In genomic region chr3:86544785-86545184, GRCm38 (mm10) we compare ENCODE assay signal across 12 mouse cellular contexts. TPM values are rescaled to one million over a fixed set of nuclear protein-coding genes. Genes with fewer than 3 reads are reported as not detected.
A peak's percentile ranks its signal among the peaks of the same experiment; 100 is the strongest.
DNase-seq lines count a peak whose midpoint lies in the region; ATAC-seq lines count a peak whose summit lies in the region.
"Had no signal": no experiment of that assay in that cellular context is flagged by ENCODE, and none has a peak within 500 bp of the region (broad histone marks: within the 10 kb centered on the region; RNA-seq: fewer than 3 reads in every experiment).

No protein-coding gene starts in this region.

- DNase-seq in heart, adult 9 months (ENCODE audit: low spot score in 2 of 2): no peak
- DNase-seq in embryo, embryonic 9.5 days (ENCODE audit: extremely low spot score): peak; percentile 47
- DNase-seq in neural tube, embryonic 11.5 days (ENCODE audit: low spot score): peak; percentile 49
- DNase-seq in urinary bladder, postnatal 14 days (ENCODE audit: low spot score): no peak
- DNase-seq in frontal cortex, postnatal 25 days (ENCODE audit: low spot score in 2 of 2): no peak
- DNase-seq in lung, postnatal 25 days (ENCODE audit: low spot score): no peak
- DNase-seq: cerebellum, adult 11-12 months; gastrocnemius, postnatal 10 days; lung, adult 18-20 months had no signal

- H3K4me3 ChIP-seq in heart, embryonic 11.5 days (ENCODE audit: low read depth, low read length): peak overlapping the region; percentile 25
- peak overlapping the region; percentile 39 for H3K4me3 ChIP-seq in intestine, embryonic 15.5 days (replicated peaks)
- H3K4me3 ChIP-seq in neural tube, embryonic 11.5 days (ENCODE audit: low read depth, low read length): peak overlapping the region; percentile 16
- H3K4me3 ChIP-seq: myocyte had no signal

- WGBS in heart, embryonic 11.5 days (ENCODE audit: insufficient replicate concordance): 33% methylated on average over 3 of the region's 3 CpGs
- WGBS in intestine, embryonic 15.5 days: 49% methylated on average over 3 of the region's 3 CpGs
- WGBS in neural tube, embryonic 11.5 days: 30% methylated on average over 3 of the region's 3 CpGs

- H3K4me1 ChIP-seq in heart, embryonic 11.5 days (ENCODE audit: control insufficient read depth, insufficient read depth, low read length): no peaks in the 10 kb centered on the region; the same call in 1 of the 2 replicates
- H3K4me1 ChIP-seq in intestine, embryonic 15.5 days (replicated peaks): no peaks in the 10 kb centered on the region
- H3K4me1 ChIP-seq in neural tube, embryonic 11.5 days (ENCODE audit: control insufficient read depth, insufficient read depth, low read length): peaks cover 11% of the 10 kb centered on the region

- no peaks in the 10 kb centered on the region for H3K9me3 ChIP-seq in heart, embryonic 11.5 days (replicated peaks; ENCODE audit: control insufficient read depth, low read length)
- no peaks in the 10 kb centered on the region for H3K9me3 ChIP-seq in intestine, embryonic 15.5 days
- H3K9me3 ChIP-seq in neural tube, embryonic 11.5 days (ENCODE audit: control insufficient read depth, low read length): no peaks in the 10 kb centered on the region

- 0 out of 2 replicates have a peak overlapping the region, but pooled peaks have one; percentile 43 for H3K9ac ChIP-seq in heart, embryonic 11.5 days (ENCODE audit: low read depth, low read length)
- H3K9ac ChIP-seq in intestine, embryonic 15.5 days: peak overlapping the region; percentile 51; the same call in 1 of the 2 replicates
- no peak overlapping the region for H3K9ac ChIP-seq in neural tube, embryonic 11.5 days (ENCODE audit: low read length)

- peak overlapping the region; percentile 27 for H3K4me2 ChIP-seq in heart, embryonic 11.5 days
- H3K4me2 ChIP-seq in intestine, embryonic 15.5 days (replicated peaks): no peak overlapping the region
- H3K4me2 ChIP-seq in neural tube, embryonic 11.5 days (ENCODE audit: low read depth): peak overlapping the region; percentile 16; the same call in 1 of the 2 replicates

- ATAC-seq in heart, embryonic 11.5 days (replicated peaks; ENCODE audit: insufficient number of reproducible peaks, low FRiP score, low TSS enrichment): no peak
- ATAC-seq in intestine, embryonic 15.5 days: no peak
- no peak for ATAC-seq in neural tube, embryonic 11.5 days (ENCODE audit: insufficient read depth, low FRiP score, low TSS enrichment)

- H3K27me3 ChIP-seq in heart, embryonic 11.5 days (ENCODE audit: control insufficient read depth, insufficient read depth, low read length): peaks cover 6% of the 10 kb centered on the region
- H3K27me3 ChIP-seq in intestine, embryonic 15.5 days (replicated peaks): 0 out of 2 replicates have a peak, but pooled peaks cover 5% of the 10 kb centered on the region
- H3K27me3 ChIP-seq in neural tube, embryonic 11.5 days (ENCODE audit: control insufficient read depth, insufficient read depth, low read length): peaks cover 23% of the 10 kb centered on the region

- H3K36me3 ChIP-seq in heart, embryonic 11.5 days (ENCODE audit: control insufficient read depth, insufficient read depth, low read length): no peaks in the 10 kb centered on the region
- H3K36me3 ChIP-seq in intestine, embryonic 15.5 days: no peaks in the 10 kb centered on the region
- H3K36me3 ChIP-seq in neural tube, embryonic 11.5 days (ENCODE audit: control insufficient read depth, insufficient read depth, low read length): no peaks in the 10 kb centered on the region

- H3K27ac ChIP-seq in heart, embryonic 11.5 days (ENCODE audit: low read depth, low read length): no peak overlapping the region
- peak overlapping the region; percentile 62; the same call in 1 of the 2 replicates for H3K27ac ChIP-seq in intestine, embryonic 15.5 days
- H3K27ac ChIP-seq in neural tube, embryonic 11.5 days (ENCODE audit: low read depth, low read length): no peak overlapping the region

RNA-seq across cellular contexts. Expression of gene Mab21l2, which starts 3.6 kb away (rescaled TPM):
- 12.7 and 13.6 TPM in 2 replicates for polyA plus RNA-seq in heart, embryonic 11.5 days (2014; fragmentation: Nextera tagmentation; extraction: Ambion mirVana)
- 110 and 127 TPM in 2 replicates for polyA plus RNA-seq in intestine, embryonic 15.5 days (2015; fragmentation: Nextera tagmentation; extraction: Ambion mirVana)
- 93.4 and 98.3 TPM in 2 replicates for polyA plus RNA-seq in neural tube, embryonic 11.5 days (2014; fragmentation: Nextera tagmentation; extraction: Ambion mirVana)
- polyA plus RNA-seq: myocyte had no signal

Comparison
In these comparisons a context has a peak if more than half of its experiments do, and no peak if none do; other contexts are left out.
1. DNase-seq: peak in embryo, embryonic 9.5 days (single experiment) and neural tube, embryonic 11.5 days (single experiment); none in heart, adult 9 months (0 of 2), urinary bladder, postnatal 14 days (single experiment), frontal cortex, postnatal 25 days (0 of 2) and lung, postnatal 25 days (single experiment).
2. Peak in every context shown above with its lines, with median percentiles within 50 percentile points of each other: H3K4me3 ChIP-seq.